Mouse (Mus musculus): ENCODE data around the gene Krtap3-1. TPM values are rescaled to one million over a fixed set of nuclear protein-coding genes. Genes with fewer than 3 reads are reported as not detected.

Gene Krtap3-1
- polyA plus RNA-seq, 1 experiment from 2014 or later: not detected

DNA sequence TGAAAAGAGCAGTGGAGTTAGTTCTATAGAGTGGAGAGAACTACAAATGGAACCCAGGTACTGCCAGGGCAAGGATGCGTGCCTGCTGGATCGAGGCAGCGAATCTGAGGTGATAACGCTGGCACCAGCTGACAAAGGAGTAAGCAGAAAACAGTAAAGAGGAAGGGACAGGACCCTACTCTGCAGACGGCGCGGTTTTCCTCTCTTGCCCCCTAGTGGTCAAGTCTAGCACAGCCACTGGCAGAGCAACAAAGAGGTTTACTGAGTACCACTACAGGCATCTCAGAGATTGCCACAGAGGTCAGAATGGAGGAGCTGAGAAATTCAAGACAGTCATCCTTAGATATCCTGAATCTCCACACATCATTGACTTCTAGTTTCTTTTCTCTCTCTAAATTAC lies 7.7 kb upstream of the Krtap3-1 start:
- no peaks in the 10 kb centered on the region for H3K27me3 ChIP-seq
- 0% methylated on average over 7 of the region's 7 CpGs for WGBS (ENCODE audit: insufficient replicate concordance)
- no peak overlapping the region for H3K9ac ChIP-seq
- no peak for ATAC-seq (ENCODE audit: insufficient read depth)
- H3K36me3 ChIP-seq (replicated peaks): no peaks in the 10 kb centered on the region
- H3K27ac ChIP-seq (replicated peaks): no peak overlapping the region
- H3K4me3 ChIP-seq (replicated peaks): no peak overlapping the region
- no peaks in the 10 kb centered on the region for H3K9me3 ChIP-seq (replicated peaks)
- H3K4me2 ChIP-seq: no peak overlapping the region
- no peaks in the 10 kb centered on the region for H3K4me1 ChIP-seq (replicated peaks)

DNA sequence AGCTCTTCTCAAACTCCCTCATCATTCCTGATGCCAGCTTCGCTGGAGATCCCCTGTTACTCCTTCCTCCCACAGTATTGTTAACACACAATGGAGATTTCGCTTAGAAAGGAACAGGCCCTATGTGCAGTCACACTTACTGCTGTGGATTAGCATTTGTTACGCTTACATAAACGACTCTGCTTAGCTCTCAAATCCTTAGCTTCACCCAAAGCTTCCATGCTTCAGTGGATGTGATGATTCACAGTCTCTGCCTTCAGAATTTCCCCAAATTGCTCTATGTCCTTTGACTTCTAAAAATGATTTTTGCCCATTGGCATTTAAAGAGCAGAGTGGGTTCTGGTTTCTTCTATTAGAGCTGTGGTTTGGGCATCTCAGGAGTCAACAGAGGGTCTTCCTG lies 6.7 kb upstream of the Krtap3-1 start:
- Histone ChIP-seq H3K27ac (replicated peaks) (no peak overlapping the region), H3K27me3 (no peaks in the 10 kb centered on the region), H3K4me2 (no peak overlapping the region), H3K4me1 (replicated peaks) (no peaks in the 10 kb centered on the region), H3K9me3 (replicated peaks) (no peaks in the 10 kb centered on the region), H3K9ac (no peak overlapping the region), H3K4me3 (replicated peaks) (no peak overlapping the region), H3K36me3 (replicated peaks) (no peaks in the 10 kb centered on the region)
- no peak for ATAC-seq (ENCODE audit: insufficient read depth)
- 44% methylated on average over 4 of the region's 4 CpGs for WGBS (ENCODE audit: insufficient replicate concordance)

DNA sequence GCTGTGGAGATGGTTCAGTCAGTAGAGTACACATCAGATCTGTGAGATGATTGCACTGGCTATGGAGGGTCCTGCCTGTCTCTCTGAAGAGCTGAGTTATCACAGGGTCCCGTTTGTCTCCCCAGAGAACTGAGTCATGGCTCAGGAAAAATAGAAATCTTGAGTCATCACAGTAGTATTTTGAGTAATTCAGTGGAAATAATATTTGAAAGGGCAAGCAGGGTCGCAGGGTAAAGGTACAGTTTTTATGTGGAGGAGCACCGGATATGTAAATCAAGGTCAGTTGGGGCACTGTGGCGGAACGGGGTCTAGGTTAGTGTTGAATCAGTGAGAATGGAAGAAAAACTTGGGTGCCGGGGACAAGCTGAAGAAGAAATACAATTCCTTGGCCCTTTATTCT lies 3.9 kb downstream of the Krtap3-1 start:
- Histone ChIP-seq H3K36me3 (replicated peaks) (no peaks in the 10 kb centered on the region), H3K9me3 (replicated peaks) (no peaks in the 10 kb centered on the region), H3K4me2 (no peak overlapping the region), H3K27ac (replicated peaks) (no peak overlapping the region), H3K4me3 (replicated peaks) (no peak overlapping the region), H3K9ac (no peak overlapping the region), H3K4me1 (replicated peaks) (no peaks in the 10 kb centered on the region), H3K27me3 (no peaks in the 10 kb centered on the region)
- ATAC-seq (ENCODE audit: insufficient read depth): no peak
- 59% methylated on average over 6 of the region's 6 CpGs for WGBS (ENCODE audit: insufficient replicate concordance)

DNA sequence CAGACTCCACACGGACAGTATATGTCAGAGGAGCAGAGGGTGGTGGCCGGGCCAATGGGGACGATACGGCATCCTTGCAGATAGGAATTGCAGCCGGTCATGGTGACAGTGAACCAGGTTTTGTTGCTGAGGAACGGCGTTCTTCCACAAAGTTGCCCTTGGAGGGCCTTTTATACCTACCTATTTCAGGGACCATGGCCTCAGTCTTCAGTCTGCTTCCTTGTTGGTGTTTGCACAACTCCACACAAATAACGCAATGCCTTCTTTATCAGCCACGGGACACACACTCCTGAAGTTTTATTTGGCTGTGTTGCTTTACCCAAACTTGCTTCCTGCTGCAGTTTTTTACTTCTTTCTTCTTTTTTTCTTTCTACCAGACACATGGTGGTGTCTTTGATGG lies 7.1 kb downstream of the Krtap3-1 start, which contains the start of gene Gm11939:
Gene Gm11939 (minus strand): TSS at position 101 of the 400 bp plus-strand sequence.
- H3K4me3 ChIP-seq (replicated peaks): no peak within 1 kb of the TSS
- 76% methylated on average over 9 of the region's 9 CpGs for WGBS (ENCODE audit: insufficient replicate concordance)
- H3K36me3 ChIP-seq (replicated peaks): no peaks in the 10 kb centered on the region
- H3K27ac ChIP-seq (replicated peaks): no peak within 1 kb of the TSS
- no peak within 1 kb of the TSS for H3K4me2 ChIP-seq
- H3K9ac ChIP-seq: no peak within 1 kb of the TSS
- no peaks in the 10 kb centered on the region for H3K27me3 ChIP-seq
- H3K4me1 ChIP-seq (replicated peaks): no peaks in the 10 kb centered on the region
- no peaks in the 10 kb centered on the region for H3K9me3 ChIP-seq (replicated peaks)
- ATAC-seq (ENCODE audit: insufficient read depth): no peak

DNA sequence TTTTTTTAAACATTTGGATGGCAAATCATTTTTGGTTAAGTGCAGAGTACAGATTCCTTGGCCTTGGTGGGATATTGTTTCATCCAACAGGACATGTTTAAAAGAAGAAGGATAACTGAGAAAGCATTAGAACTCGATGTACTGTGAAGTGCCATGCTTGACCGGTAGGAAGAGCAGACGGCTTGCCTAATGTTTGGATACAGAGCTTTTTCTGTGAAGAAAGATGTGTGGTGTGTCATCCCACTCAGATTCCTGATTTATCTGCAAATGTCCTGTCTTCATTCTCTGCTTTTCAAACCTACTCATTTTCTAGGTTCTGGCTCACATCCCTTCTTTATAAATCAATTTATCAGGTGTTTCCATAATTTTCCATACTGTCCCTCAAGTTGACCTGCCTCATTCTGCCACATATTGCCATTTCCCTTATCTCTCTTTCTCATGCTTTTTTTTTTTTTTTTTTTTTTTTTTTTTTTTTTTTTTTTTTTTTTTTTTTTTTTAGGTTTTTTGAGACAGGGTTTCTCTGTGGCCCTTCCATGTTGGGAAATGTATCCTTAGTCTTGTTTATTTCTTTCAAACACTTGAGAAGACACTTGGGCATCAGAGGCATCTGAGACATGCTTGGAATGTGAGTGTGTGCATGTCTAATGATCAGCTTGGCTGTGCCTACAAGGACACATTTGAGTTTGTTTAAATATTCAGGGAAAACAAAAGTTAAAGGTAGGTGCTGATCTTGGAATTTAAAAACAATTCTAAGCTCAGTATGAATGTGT lies 8.3 kb downstream of the Krtap3-1 start:
- Histone ChIP-seq H3K9me3 (replicated peaks) (no peaks in the 10 kb centered on the region), H3K27ac (replicated peaks) (no peak overlapping the region), H3K27me3 (no peaks in the 10 kb centered on the region), H3K9ac (no peak overlapping the region), H3K4me3 (replicated peaks) (no peak overlapping the region), H3K4me1 (replicated peaks) (no peaks in the 10 kb centered on the region), H3K36me3 (replicated peaks) (no peaks in the 10 kb centered on the region), H3K4me2 (no peak overlapping the region)
- ATAC-seq (ENCODE audit: insufficient read depth): no peak
- WGBS (ENCODE audit: insufficient replicate concordance): 60% methylated on average over 3 of the region's 3 CpGs

DNA sequence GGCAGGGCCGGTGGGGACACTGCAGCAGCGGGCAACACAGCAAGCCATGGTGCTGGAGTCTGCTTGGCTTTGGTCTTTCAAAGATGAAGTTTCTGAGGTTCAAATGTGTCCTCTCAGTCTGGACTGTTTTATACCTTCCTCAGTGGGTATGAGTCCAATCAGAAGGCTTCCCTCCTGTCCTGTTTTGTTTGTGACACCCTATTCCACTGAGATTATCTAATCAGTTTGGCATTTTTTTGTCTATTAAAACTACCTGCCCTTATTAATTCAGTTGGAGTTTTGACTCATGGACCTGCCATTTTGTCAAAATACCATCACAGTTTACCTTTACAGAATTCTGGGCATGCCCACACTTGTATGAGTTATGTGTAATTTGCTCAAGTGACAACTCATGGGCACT lies 9.7 kb downstream of the Krtap3-1 start, which contains the start of gene Krtap3-2:
Gene Krtap3-2 (minus strand): TSS at position 101 of the 400 bp plus-strand sequence.
- H3K4me2 ChIP-seq: no peak within 1 kb of the TSS
- no peak within 1 kb of the TSS for H3K9ac ChIP-seq
- no peak for ATAC-seq (ENCODE audit: insufficient read depth)
- no peaks in the 10 kb centered on the region for H3K4me1 ChIP-seq (replicated peaks)
- H3K9me3 ChIP-seq (replicated peaks): no peaks in the 10 kb centered on the region
- no peaks in the 10 kb centered on the region for H3K27me3 ChIP-seq
- no peak within 1 kb of the TSS for H3K4me3 ChIP-seq (replicated peaks)
- 69% methylated on average over 2 of the region's 2 CpGs for WGBS (ENCODE audit: insufficient replicate concordance)
- H3K36me3 ChIP-seq (replicated peaks): no peaks in the 10 kb centered on the region
- H3K27ac ChIP-seq (replicated peaks): no peak within 1 kb of the TSS

DNA sequence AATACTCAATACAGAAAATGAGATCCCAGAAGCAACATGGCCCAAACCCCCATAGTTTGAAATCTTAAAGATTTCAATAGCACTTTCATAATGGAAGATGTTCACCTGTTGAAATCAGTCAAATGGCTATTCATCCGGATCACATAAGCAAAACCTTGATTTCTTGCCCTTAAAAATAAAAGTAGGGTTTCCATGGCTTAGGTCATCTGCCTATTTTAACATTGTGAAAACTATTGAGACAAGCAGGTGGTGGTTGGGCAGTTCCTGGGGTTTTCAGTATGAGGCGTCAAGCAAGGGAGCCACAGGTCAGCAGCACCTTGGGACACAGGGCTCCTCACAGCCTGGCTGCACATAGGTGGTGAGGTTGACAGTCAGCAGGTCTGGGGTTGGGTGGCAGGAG lies 10.2 kb downstream of the Krtap3-1 start:
- H3K27me3 ChIP-seq: no peaks in the 10 kb centered on the region
- no peak for ATAC-seq (ENCODE audit: insufficient read depth)
- H3K9ac ChIP-seq: no peak overlapping the region
- no peak overlapping the region for H3K4me2 ChIP-seq
- H3K27ac ChIP-seq (replicated peaks): no peak overlapping the region
- no peaks in the 10 kb centered on the region for H3K4me1 ChIP-seq (replicated peaks)
- WGBS (ENCODE audit: insufficient replicate concordance): 61% methylated on average over 2 of the region's 2 CpGs
- H3K9me3 ChIP-seq (replicated peaks): no peaks in the 10 kb centered on the region
- no peak overlapping the region for H3K4me3 ChIP-seq (replicated peaks)
- no peaks in the 10 kb centered on the region for H3K36me3 ChIP-seq (replicated peaks)

DNA sequence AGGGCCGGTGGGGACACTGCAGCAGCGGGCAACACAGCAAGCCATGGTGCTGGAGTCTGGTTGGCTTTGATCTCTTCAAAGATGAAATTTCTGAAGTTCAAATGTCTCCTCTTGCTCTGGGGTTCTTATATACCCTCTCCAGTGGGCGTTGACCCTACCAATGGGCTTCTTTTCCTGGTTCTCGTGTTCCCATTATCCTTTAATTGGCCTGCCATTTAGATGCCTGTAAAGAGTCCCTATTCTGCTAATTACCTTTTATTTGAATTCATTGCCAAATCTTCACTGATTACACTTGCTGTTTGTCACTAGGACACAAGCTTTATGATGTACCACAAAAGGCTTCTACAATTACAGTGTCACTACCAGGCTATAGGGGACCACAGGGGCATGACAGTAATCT lies 15.7 kb downstream of the Krtap3-1 start, which contains the start of gene Krtap3-3:
Gene Krtap3-3 (minus strand): TSS at position 101 of the 400 bp plus-strand sequence.
- no peak within 1 kb of the TSS for H3K27ac ChIP-seq (replicated peaks)
- H3K4me3 ChIP-seq (replicated peaks): no peak within 1 kb of the TSS
- no peak within 1 kb of the TSS for H3K9ac ChIP-seq
- 35% methylated on average over 4 of the region's 4 CpGs for WGBS (ENCODE audit: insufficient replicate concordance)
- no peaks in the 10 kb centered on the region for H3K27me3 ChIP-seq
- H3K4me2 ChIP-seq: no peak within 1 kb of the TSS
- H3K4me1 ChIP-seq (replicated peaks): no peaks in the 10 kb centered on the region
- H3K9me3 ChIP-seq (replicated peaks): no peaks in the 10 kb centered on the region
- H3K36me3 ChIP-seq (replicated peaks): no peaks in the 10 kb centered on the region
- no peak for ATAC-seq (ENCODE audit: insufficient read depth)

DNA sequence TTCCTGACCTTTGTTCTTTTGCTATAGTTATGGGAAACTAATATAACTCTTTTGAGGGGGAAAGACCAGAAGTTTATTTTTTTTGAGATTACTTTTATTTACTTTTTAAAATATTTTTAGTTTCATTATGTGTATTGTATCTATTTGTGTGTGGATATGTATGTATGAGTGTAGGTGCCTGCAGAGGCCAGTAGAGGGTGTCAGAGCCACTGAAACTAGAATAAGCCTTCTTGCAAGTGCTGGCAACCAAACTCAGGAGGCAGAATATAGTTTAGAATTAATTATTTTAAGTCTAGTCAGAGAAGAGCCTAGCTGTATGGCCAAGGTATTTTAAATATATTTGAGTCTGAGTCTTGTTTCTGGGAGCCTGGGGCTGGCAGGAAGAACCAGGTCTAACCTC lies 18.5 kb downstream of the Krtap3-1 start:
- Histone ChIP-seq H3K4me3 (replicated peaks) (no peak overlapping the region), H3K9me3 (replicated peaks) (no peaks in the 10 kb centered on the region), H3K27me3 (no peaks in the 10 kb centered on the region), H3K27ac (replicated peaks) (no peak overlapping the region), H3K36me3 (replicated peaks) (no peaks in the 10 kb centered on the region), H3K4me2 (no peak overlapping the region), H3K4me1 (replicated peaks) (no peaks in the 10 kb centered on the region), H3K9ac (no peak overlapping the region)
- ATAC-seq (ENCODE audit: insufficient read depth): no peak

DNA sequence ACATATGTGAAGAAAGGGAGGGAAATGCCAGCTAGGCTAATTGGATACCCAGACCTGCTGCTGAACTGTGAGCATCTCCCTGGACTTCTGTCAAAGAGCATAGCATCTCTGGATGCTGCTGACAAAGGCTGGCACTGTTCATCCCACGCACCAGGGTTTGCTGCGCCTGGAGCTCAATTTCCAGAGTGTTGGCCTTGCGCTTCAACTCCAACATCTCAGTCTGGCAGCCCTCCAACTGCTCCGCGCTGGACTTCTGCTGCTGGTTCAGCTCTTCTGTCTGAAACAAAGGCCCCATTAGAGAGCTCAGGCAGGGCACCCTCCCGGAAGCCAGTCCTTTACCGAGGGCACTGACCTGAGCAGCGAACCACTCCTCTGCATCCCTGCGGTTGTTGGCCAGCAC lies 26.7 kb downstream of the Krtap3-1 start:
- Histone ChIP-seq H3K36me3 (replicated peaks) (no peaks in the 10 kb centered on the region), H3K4me1 (replicated peaks) (no peaks in the 10 kb centered on the region), H3K4me2 (no peak overlapping the region), H3K4me3 (replicated peaks) (no peak overlapping the region), H3K9me3 (replicated peaks) (no peaks in the 10 kb centered on the region), H3K9ac (no peak overlapping the region), H3K27me3 (no peaks in the 10 kb centered on the region), H3K27ac (replicated peaks) (no peak overlapping the region)
- 67% methylated on average over 9 of the region's 9 CpGs for WGBS (ENCODE audit: insufficient replicate concordance)
- ATAC-seq (ENCODE audit: insufficient read depth): no peak

DNA sequence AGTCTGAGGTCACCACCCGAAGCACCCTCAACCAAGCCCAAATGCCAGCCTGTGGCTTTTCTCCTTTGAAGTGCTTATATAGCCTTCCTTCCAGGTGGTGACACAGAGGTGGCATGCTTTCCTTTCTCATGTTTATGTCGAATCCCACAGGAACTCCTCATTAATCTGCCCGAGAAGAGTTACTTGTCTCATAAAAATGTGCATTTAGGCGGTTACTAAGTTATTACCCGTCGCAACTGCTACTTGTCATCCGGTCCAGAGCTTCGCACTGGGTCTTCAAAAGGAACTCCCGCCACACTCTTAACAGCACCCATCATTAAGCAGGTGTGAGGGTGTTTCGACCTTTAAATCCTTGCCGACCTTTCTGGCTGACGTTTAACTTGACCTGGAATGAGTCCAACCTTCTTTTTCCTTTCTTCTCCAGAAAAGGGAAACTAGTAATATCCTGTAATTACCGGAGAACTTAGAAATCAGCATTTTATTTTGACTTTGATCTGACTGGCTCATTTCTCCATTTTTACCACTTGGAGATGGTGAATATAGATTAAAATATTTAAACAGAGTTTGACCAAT lies 45.1 kb downstream of the Krtap3-1 start, which contains the start of gene Krt39:
Gene Krt39 (minus strand): TSS at position 51 of the 573 bp plus-strand sequence.
- H3K9me3 ChIP-seq (replicated peaks): no peaks in the 10 kb centered on the region
- H3K4me1 ChIP-seq (replicated peaks): no peaks in the 10 kb centered on the region
- H3K36me3 ChIP-seq (replicated peaks): no peaks in the 10 kb centered on the region
- no peak within 1 kb of the TSS for H3K4me2 ChIP-seq
- WGBS (ENCODE audit: insufficient replicate concordance): 61% methylated on average over 13 of the region's 13 CpGs
- ATAC-seq (ENCODE audit: insufficient read depth): no peak
- no peak within 1 kb of the TSS for H3K27ac ChIP-seq (replicated peaks)
- no peaks in the 10 kb centered on the region for H3K27me3 ChIP-seq
- no peak within 1 kb of the TSS for H3K4me3 ChIP-seq (replicated peaks)
- H3K9ac ChIP-seq: no peak within 1 kb of the TSS
